Mouse (Mus musculus): ENCODE results near the gene Fam122a.

Fam122a gene

GRCm38 (mm10) chr19:24431381-24431780 lies 45.8 kb downstream of the Fam122a start:
- no peak for DNase-seq (ENCODE audit: low read depth, low spot score)

- DNase-seq (ENCODE audit: low read depth, low spot score) = no peak
Measured at GRCm38 (mm10) chr19:24428011-24428410, 49.1 kb downstream of the Fam122a start.

DNA sequence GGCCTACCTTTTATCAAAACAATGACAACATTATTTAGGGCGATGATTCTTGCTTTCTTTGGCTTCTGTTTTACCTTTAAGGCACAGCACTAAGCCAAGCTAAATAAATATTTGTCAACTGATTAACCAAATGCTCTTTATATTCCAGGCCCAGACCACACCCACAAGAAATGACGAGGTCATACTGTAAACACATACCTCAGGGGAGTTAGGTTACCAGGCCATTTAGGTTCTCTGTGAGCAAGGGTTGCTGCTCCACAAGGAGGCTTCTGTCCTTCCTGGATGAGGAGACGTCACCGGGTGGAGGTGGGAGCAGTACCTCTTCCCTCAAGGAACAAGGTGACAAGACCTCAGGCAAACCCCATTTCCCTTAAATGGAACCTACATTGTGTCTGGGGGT lies 49.9 kb downstream of the Fam122a start:
- no peak for DNase-seq (ENCODE audit: low read depth, low spot score)

- no peak for DNase-seq (ENCODE audit: low read depth, low spot score)
Measured at GRCm38 (mm10) chr19:24426759-24427181, 50.4 kb downstream of the Fam122a start.
